Mouse (Mus musculus) colon, adult 2 months (tissue): ENCODE measurements around the gene Zbtb8b. TPM values are rescaled to one million over a fixed set of nuclear protein-coding genes. Genes with fewer than 3 reads are reported as not detected.

Experiments
- polyA plus RNA-seq: library from polyadenylated mRNA; depleted of rRNA; stranded (reverse); fragments of >200 nt; gene quantifications from 2 replicates; pipeline ENCODE4 v1.2.3, GENCODE M21; 2012; rRNA removed

Zbtb8b gene
- 0.03 TPM in 1 of 2 replicates, not detected in the other for polyA plus RNA-seq

DNA sequence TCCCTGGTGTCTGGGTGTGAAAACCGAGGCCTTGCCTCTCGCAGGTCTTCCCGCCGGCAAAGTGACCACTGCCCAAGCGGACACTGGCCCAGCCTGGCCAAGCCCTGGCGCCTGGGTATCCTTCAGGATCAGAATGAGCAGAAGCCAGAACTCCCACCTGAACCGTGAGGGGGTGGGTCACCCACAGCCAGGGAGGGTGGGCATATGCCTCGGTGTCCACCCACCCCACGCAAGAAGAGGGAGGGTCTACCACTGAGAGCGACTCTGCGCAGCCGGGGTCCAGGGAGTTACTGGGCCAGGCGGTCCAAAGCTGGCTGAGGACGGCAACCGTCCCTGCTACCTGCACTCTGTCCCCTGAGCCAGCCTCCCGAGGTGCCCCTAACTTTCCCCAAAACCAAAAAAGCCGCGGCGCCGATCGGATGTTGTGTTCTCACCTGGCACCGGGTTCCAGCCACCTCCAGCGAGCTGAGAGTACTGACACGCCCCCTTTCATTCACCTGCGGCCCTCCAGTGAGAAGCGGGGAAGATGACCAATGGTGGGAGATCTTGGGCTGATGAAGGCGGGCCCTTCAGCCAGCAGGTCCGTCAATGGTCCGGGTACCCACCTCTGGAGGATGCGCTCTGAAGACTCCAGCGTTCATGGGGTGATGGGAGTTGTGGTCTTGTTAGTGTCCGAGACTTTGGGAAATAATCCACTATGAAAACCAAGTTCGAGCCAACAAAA lies at the start of gene Zbtb8b:
Zbtb8b (minus strand) TSS at position 514 of the 724 bp plus-strand sequence.

DNA sequence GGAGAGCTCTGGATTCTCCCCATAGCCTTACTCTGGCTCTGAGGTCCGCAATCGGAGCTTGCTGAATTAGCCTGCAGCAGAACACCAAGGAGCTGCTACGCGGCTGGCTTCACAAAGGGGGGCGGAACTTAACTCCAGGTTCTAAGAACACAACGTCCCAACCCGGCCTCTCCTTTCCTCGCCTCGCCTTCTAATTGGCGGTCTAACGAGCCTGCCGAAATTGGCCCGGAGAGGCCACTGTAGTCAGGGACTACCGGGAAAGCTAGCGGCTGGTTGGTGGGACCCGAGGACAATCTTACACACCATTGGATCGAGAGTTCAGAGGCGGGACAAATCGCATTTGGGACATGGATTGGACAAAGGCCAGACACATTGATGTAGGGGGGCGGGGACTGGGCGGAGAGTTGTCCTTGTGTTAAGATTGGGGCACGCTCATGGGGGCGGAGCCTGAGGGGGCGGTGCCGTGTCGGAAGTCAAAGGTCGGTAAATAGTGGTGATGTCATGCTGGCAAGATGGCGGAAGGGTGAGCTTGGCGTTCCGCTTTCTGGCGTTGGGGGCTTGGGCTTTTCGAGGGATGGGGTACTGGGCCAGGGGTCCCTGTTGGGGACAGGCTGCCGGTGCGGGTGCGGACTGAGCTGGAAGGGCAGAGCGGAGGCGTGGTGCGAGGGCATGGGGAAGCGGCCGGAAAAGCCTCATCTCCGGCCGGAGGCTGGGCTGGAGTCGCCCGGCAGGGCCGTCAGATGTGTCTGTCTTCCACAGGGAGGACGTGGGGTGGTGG lies 20.7 kb upstream of the Zbtb8b start, which contains the start of gene Bsdc1:
Bsdc1 (plus strand) TSS at position 399 of the 778 bp plus-strand sequence.

DNA sequence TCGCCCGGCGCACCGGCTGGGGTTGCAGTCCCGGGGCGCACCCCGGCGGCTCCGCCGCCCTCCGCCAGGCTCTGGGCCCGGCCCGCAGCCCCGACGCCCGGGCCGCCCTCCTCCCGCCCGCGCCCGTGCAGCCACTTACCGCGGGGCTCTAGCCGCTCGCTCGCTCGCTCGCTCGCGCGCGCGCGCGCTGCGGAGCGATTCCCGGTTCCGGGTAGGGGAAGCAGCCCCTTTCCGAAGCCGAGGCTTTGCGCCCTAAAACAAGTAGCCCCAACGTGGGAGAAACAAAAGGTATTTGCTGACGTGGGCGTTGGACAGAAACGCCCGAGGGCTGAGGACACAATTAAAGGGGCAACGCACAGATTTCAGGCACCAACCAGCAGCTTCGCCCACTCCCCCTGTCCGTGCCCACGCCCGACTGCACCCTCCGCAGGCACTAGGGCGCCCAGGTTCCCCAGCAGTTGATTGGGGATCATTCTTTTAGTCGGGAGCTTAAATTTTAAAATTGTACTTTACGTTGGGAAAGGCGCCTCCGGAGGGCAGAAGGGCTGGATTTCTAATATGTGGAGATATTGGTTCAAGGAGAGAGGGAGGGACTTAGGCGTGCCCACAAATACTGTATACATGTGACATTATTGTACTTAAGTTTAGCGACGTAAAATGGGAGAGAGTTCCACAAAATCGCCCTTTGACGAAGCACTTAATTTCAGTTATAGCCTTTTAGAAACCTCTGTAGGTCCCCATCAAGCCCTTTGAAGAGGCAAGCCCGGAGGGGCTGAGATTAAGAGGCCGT lies 62.9 kb downstream of the Zbtb8b start, which contains the start of gene Zbtb8a:
Zbtb8a (minus strand) TSS at position 516 of the 790 bp plus-strand sequence.

Other genes starting within 250 kb of the Zbtb8b start
- gene C77080, start 179.4 kb downstream of the Zbtb8b start, polyA plus RNA-seq: 206 and 217 TPM in 2 replicates
- gene Sync, start 153.2 kb downstream of the Zbtb8b start, polyA plus RNA-seq: 2.8 TPM in 2 replicates
- gene Rbbp4, start 105.5 kb downstream of the Zbtb8b start, polyA plus RNA-seq: 12.2 and 13.3 TPM in 2 replicates
- gene Zbtb8os, start 105.2 kb downstream of the Zbtb8b start, polyA plus RNA-seq: 8.0 and 8.2 TPM in 2 replicates
- gene Zbtb8a, start 62.7 kb downstream of the Zbtb8b start, polyA plus RNA-seq: 9.0 and 13.0 TPM in 2 replicates
- 24.2 and 28.5 TPM in 2 replicates for gene Bsdc1, start 20.7 kb upstream of the Zbtb8b start, polyA plus RNA-seq
- not detected in 2 replicates for gene Tssk3, start 50.2 kb upstream of the Zbtb8b start, polyA plus RNA-seq
- 0.70 and 0.81 TPM in 2 replicates for gene Fam229a, start 50.3 kb upstream of the Zbtb8b start, polyA plus RNA-seq
- gene Marcksl1, start 72.7 kb upstream of the Zbtb8b start, polyA plus RNA-seq: 19.3 and 20.7 TPM in 2 replicates
- 51.0 and 62.8 TPM in 2 replicates for gene Hdac1, start 101.9 kb upstream of the Zbtb8b start, polyA plus RNA-seq
- gene Lck, start 132.8 kb upstream of the Zbtb8b start, polyA plus RNA-seq: 5.1 and 7.0 TPM in 2 replicates
- gene Fam167b, start 137.7 kb upstream of the Zbtb8b start, polyA plus RNA-seq: 0.91 and 1.0 TPM in 2 replicates
- 261 and 280 TPM in 2 replicates for gene Eif3i, start 159.8 kb upstream of the Zbtb8b start, polyA plus RNA-seq
- 187 and 203 TPM in 2 replicates for gene Tmem234, start 159.8 kb upstream of the Zbtb8b start, polyA plus RNA-seq
- gene Dcdc2b, start 173.4 kb upstream of the Zbtb8b start, polyA plus RNA-seq: 2.2 and 4.3 TPM in 2 replicates
- 37.1 and 39.5 TPM in 2 replicates for gene Iqcc, start 178.2 kb upstream of the Zbtb8b start, polyA plus RNA-seq
- gene Ccdc28b, start 183.1 kb upstream of the Zbtb8b start, polyA plus RNA-seq: 20.8 and 22.4 TPM in 2 replicates
- 26.4 and 28.9 TPM in 2 replicates for gene Txlna, start 200.2 kb upstream of the Zbtb8b start, polyA plus RNA-seq
- 17.3 and 18.7 TPM in 2 replicates for gene Kpna6, start 231.9 kb upstream of the Zbtb8b start, polyA plus RNA-seq